Mouse (Mus musculus) CH12.LX (cell line): ENCODE measurements around the gene E130208F15Rik.

Experiments
- BHLHE40 ChIP-seq: IDR thresholded peaks from 2 replicates; pipeline ENCODE4 v1.6.1; 2011; ENCODE audit warnings: mild to moderate bottlenecking, low read depth, low read length, improper control_type of control experiment
- CTCF ChIP-seq, 2 experiments: IDR thresholded peaks in 1 of 2; conservative IDR thresholded peaks in 1 of 2; 2 replicates each; pipeline ENCODE4 v1.5.1; 2011 to 2012; ENCODE audit warnings: low read depth in 2 of 2, low read length in 2 of 2, improper control_type of control experiment in 1 of 2, inconsistent platforms in 1 of 2, mild to moderate bottlenecking in 1 of 2, moderate library complexity in 1 of 2
- MAX ChIP-seq: IDR thresholded peaks from 2 replicates; pipeline ENCODE4 v1.6.1; 2011; ENCODE audit warnings: low read length, improper control_type of control experiment
- POLR2AphosphoS2 ChIP-seq: IDR thresholded peaks from 2 replicates; pipeline ENCODE4 v1.6.1; 2011; ENCODE audit warnings: low read depth, low read length, improper control_type of control experiment
- TCF12 ChIP-seq: IDR thresholded peaks from 2 replicates; pipeline ENCODE4 v1.6.1; 2014; ENCODE audit warnings: low read depth, mild to moderate bottlenecking, inconsistent platforms, low read length, improper control_type of control experiment
- USF2 ChIP-seq: conservative IDR thresholded peaks from 2 replicates; pipeline ENCODE4 v1.6.1; 2011; ENCODE audit warnings: low read depth, low read length, improper control_type of control experiment
- ZC3H11A ChIP-seq: IDR thresholded peaks from 2 replicates; pipeline ENCODE4 v1.6.1; 2012; ENCODE audit warnings: low read depth, mild to moderate bottlenecking, inconsistent platforms, low read length, improper control_type of control experiment

GRCm38 (mm10) chr7:30363344-30363738 lies 41.8 kb downstream of the E130208F15Rik start:
- no peak for TF ChIP-seq ZC3H11A
- TF ChIP-seq BHLHE40 = no peak
- no peak for TF ChIP-seq CTCF (conservative IDR thresholded peaks at IDR 0.05 in 1 of 2, IDR thresholded peaks at IDR 0.05 in 1 of 2; ENCODE audit: low read depth in 2 of 2, low read length in 2 of 2)
- TF ChIP-seq USF2 = no peak
- TF ChIP-seq MAX = no peak
- no peak for TF ChIP-seq TCF12
- TF ChIP-seq POLR2AphosphoS2 = no peak
